8 mouse cellular contexts compared by ENCODE assay signal in genomic region chr6:125165328-125165891, GRCm38 (mm10). TPM values are rescaled to one million over a fixed set of nuclear protein-coding genes. Genes with fewer than 3 reads are reported as not detected.
DNase-seq lines count a peak whose midpoint lies in the region; ATAC-seq and TF ChIP-seq lines count a peak whose summit lies in the region.

No protein-coding gene starts in this region.

- H3K9me3 ChIP-seq in embryonic facial prominence, embryonic 15.5 days (replicated peaks), result no peaks in the 10 kb centered on the region
- H3K9me3 ChIP-seq in kidney, embryonic 15.5 days (replicated peaks), result no peaks in the 10 kb centered on the region

- peaks cover 54% of the 10 kb centered on the region for H3K36me3 ChIP-seq in embryonic facial prominence, embryonic 15.5 days
- peaks cover 74% of the 10 kb centered on the region for H3K36me3 ChIP-seq in kidney, embryonic 15.5 days

- H3K9ac ChIP-seq in embryonic facial prominence, embryonic 15.5 days, result peak overlapping the region; percentile 91
- peak overlapping the region; percentile 94 for H3K9ac ChIP-seq in kidney, embryonic 15.5 days

- TF ChIP-seq CTCF in bone marrow, adult 2 months (IDR thresholded peaks at IDR 0.05; ENCODE audit: control insufficient read depth, insufficient read depth, low read length), result no peak

- H3K4me1 ChIP-seq in bone marrow, adult 2 months (ENCODE audit: control insufficient read depth, insufficient read depth, low read length), result peaks cover 5% of the 10 kb centered on the region
- H3K4me1 ChIP-seq in embryonic facial prominence, embryonic 15.5 days, result peaks cover 47% of the 10 kb centered on the region
- peaks cover 59% of the 10 kb centered on the region for H3K4me1 ChIP-seq in kidney, embryonic 15.5 days

- peak overlapping the region; percentile 85 for H3K4me2 ChIP-seq in embryonic facial prominence, embryonic 15.5 days (replicated peaks)
- peak overlapping the region; percentile 89 for H3K4me2 ChIP-seq in kidney, embryonic 15.5 days

- peak overlapping the region; percentile 96 for H3K4me3 ChIP-seq in bone marrow, adult 2 months (replicated peaks; ENCODE audit: control insufficient read depth, low read depth, low read length)
- H3K4me3 ChIP-seq in embryonic facial prominence, embryonic 15.5 days (replicated peaks), result peak overlapping the region; percentile 95
- H3K4me3 ChIP-seq in kidney, embryonic 15.5 days (replicated peaks), result peak overlapping the region; percentile 95

- peak; percentile 99 for DNase-seq in 416B (ENCODE audit: low read depth)
- DNase-seq in heart, adult 9 months (ENCODE audit: low spot score in 2 of 2), result peak; percentile 98 to 99
- DNase-seq in liver, result peak; percentile 95
- peak; percentile 92 to 93 for DNase-seq in spleen, postnatal 4 days (ENCODE audit: low spot score in 2 of 2)

- WGBS in bone marrow, adult 2 months, result under 1% methylated on average over 36 of the region's 36 CpGs
- 1% methylated on average over 36 of the region's 36 CpGs for WGBS in embryonic facial prominence, embryonic 15.5 days
- WGBS in kidney, embryonic 15.5 days, result under 1% methylated on average over 36 of the region's 36 CpGs

- peak; percentile 98 for TF ChIP-seq POLR2A in bone marrow, adult 2 months (IDR thresholded peaks at IDR 0.05; ENCODE audit: borderline replicate concordance, control insufficient read depth, low read depth, low read length)

- peak; percentile 91 for ATAC-seq in embryonic facial prominence, embryonic 15.5 days (ENCODE audit: insufficient number of reproducible peaks, low FRiP score, low TSS enrichment, low read depth)
- ATAC-seq in kidney, embryonic 15.5 days (replicated peaks; ENCODE audit: low FRiP score), result peak; percentile 92
- ATAC-seq in monocyte, adult 5-6 weeks (replicated peaks; ENCODE audit: insufficient number of reproducible peaks, low FRiP score, low TSS enrichment, poor library complexity, severe bottlenecking), result peak; percentile 89

- peak overlapping the region; percentile 92 for H3K27ac ChIP-seq in bone marrow, adult 2 months (ENCODE audit: control insufficient read depth, insufficient read depth, low read depth, low read length, poor library complexity)
- H3K27ac ChIP-seq in embryonic facial prominence, embryonic 15.5 days (replicated peaks), result peak overlapping the region; percentile 94
- H3K27ac ChIP-seq in kidney, embryonic 15.5 days, result peak overlapping the region; percentile 96

- no peaks in the 10 kb centered on the region for H3K27me3 ChIP-seq in embryonic facial prominence, embryonic 15.5 days
- H3K27me3 ChIP-seq in kidney, embryonic 15.5 days, result no peaks in the 10 kb centered on the region

RNA-seq across cellular contexts. Expression of gene Gapdh, which starts 0.9 kb away (rescaled TPM):
- polyA plus RNA-seq in bone marrow, adult 2 months (2011; ENCODE audit: insufficient read depth, insufficient read length, low replicate concordance, missing spikeins), result 40.4 and 98.2 TPM in 2 replicates
- polyA plus RNA-seq in embryonic facial prominence, embryonic 15.5 days (2015; fragmentation: Nextera tagmentation; extraction: Ambion mirVana), result 1,507 and 1,606 TPM in 2 replicates
- 2,116 and 2,124 TPM in 2 replicates for polyA plus RNA-seq in kidney, embryonic 15.5 days (2015; fragmentation: Nextera tagmentation; extraction: Ambion mirVana)
- 353 to 432 TPM (median 359 TPM) in 3 replicates for total RNA-seq in monocyte, adult 5-6 weeks (2017)

RNA-seq across cellular contexts. Expression of gene Iffo1, which starts 20.4 kb away (rescaled TPM):
- polyA plus RNA-seq in bone marrow, adult 2 months (2011; ENCODE audit: insufficient read depth, insufficient read length, low replicate concordance, missing spikeins), result 21.0 and 39.0 TPM in 2 replicates
- polyA plus RNA-seq in embryonic facial prominence, embryonic 15.5 days (2015; fragmentation: Nextera tagmentation; extraction: Ambion mirVana), result 30.3 and 37.6 TPM in 2 replicates
- 9.6 and 10.4 TPM in 2 replicates for polyA plus RNA-seq in kidney, embryonic 15.5 days (2015; fragmentation: Nextera tagmentation; extraction: Ambion mirVana)
- 15.5 to 29.7 TPM (median 16.2 TPM) in 3 replicates for total RNA-seq in monocyte, adult 5-6 weeks (2017)

RNA-seq across cellular contexts. Expression of gene Ncapd2, which starts 26.1 kb away (rescaled TPM):
- polyA plus RNA-seq in bone marrow, adult 2 months (2011; ENCODE audit: insufficient read depth, insufficient read length, low replicate concordance, missing spikeins), result 314 and 361 TPM in 2 replicates
- polyA plus RNA-seq in embryonic facial prominence, embryonic 15.5 days (2015; fragmentation: Nextera tagmentation; extraction: Ambion mirVana), result 97.2 and 98.7 TPM in 2 replicates
- 141 and 151 TPM in 2 replicates for polyA plus RNA-seq in kidney, embryonic 15.5 days (2015; fragmentation: Nextera tagmentation; extraction: Ambion mirVana)
- total RNA-seq in monocyte, adult 5-6 weeks (2017), result 17.6 to 79.8 TPM (median 33.5 TPM) in 3 replicates

RNA-seq across cellular contexts. Expression of gene Mrpl51, which starts 26.2 kb away (rescaled TPM):
- polyA plus RNA-seq in bone marrow, adult 2 months (2011; ENCODE audit: insufficient read depth, insufficient read length, low replicate concordance, missing spikeins), result 153 and 193 TPM in 2 replicates
- 198 and 212 TPM in 2 replicates for polyA plus RNA-seq in embryonic facial prominence, embryonic 15.5 days (2015; fragmentation: Nextera tagmentation; extraction: Ambion mirVana)
- 220 and 238 TPM in 2 replicates for polyA plus RNA-seq in kidney, embryonic 15.5 days (2015; fragmentation: Nextera tagmentation; extraction: Ambion mirVana)
- total RNA-seq in monocyte, adult 5-6 weeks (2017), result 20.1 to 33.9 TPM (median 25.9 TPM) in 3 replicates

RNA-seq across cellular contexts. Expression of gene Nop2, which starts 33.7 kb away (rescaled TPM):
- 12.5 and 25.7 TPM in 2 replicates for polyA plus RNA-seq in bone marrow, adult 2 months (2011; ENCODE audit: insufficient read depth, insufficient read length, low replicate concordance, missing spikeins)
- polyA plus RNA-seq in embryonic facial prominence, embryonic 15.5 days (2015; fragmentation: Nextera tagmentation; extraction: Ambion mirVana), result 57.5 and 58.3 TPM in 2 replicates
- polyA plus RNA-seq in kidney, embryonic 15.5 days (2015; fragmentation: Nextera tagmentation; extraction: Ambion mirVana), result 65.0 and 69.0 TPM in 2 replicates
- 15.9 to 23.8 TPM (median 23.2 TPM) in 3 replicates for total RNA-seq in monocyte, adult 5-6 weeks (2017)

Comparison
In these comparisons a context has a peak if more than half of its experiments do, and no peak if none do; other contexts are left out.
1. Peak in every context shown above with its lines: DNase-seq, ATAC-seq, H3K4me3 ChIP-seq and H3K27ac ChIP-seq.
2. RNA of gene Gapdh, which starts 0.9 kb away (polyA plus RNA-seq): 2,116 to 2,124 TPM in kidney, embryonic 15.5 days and 1,507 to 1,606 TPM in embryonic facial prominence, embryonic 15.5 days; 40.4 to 98.2 TPM in bone marrow, adult 2 months; every median in the first group is over 10 times any median in the second.